Mouse (Mus musculus): Measurements from ENCODE around the gene Pask. TPM values are rescaled to one million over a fixed set of nuclear protein-coding genes. Genes with fewer than 3 reads are reported as not detected.

The Pask gene
- polyA plus RNA-seq (2015; fragmentation: Nextera tagmentation; extraction: Ambion mirVana), result 2.0 and 2.8 TPM in 2 replicates

DNA sequence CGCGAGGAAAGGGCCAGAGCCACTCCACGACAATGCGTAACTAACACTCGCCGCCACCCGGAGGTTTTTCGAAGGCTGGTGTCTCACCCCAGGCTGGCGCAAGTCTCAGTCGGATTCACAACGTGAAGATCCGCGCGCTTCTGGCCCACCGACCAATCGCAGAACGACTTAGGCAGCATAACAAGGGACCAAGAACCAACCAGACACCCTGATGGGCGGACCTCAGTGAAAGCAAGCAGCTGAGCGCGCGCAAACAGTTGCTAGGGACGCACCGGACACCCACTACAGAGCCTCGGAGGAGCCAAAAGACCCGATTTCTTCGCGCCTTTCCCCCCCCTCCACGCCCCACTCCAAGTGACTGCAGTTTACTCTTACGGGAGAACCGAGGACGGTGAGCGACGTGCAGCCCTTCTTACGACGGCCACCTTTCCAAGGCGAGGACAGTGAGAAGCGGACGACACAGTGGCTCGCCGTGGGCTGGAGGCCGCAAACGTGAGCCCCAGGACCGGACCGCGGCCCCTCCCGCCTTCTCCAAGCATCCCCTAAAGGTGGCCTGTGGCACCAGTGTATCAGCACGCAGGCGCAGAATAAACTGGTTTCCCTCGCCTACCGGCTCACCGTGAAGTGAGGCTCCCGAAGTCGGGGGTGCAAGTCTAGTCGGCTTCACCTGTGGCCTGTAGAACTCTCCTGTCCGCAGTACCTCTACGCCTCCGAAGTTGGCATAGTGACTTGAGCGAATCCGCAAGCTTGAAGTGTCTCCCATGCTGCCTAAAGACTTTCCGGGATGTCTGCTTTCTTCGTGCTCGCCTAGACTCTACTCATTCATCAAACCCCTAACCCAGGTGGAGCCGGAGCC lies at the start of gene Pask, which contains the start of gene Ppp1r7:
Pask (minus strand) TSS at position 835 of the 856 bp plus-strand sequence.
Ppp1r7 (plus strand) TSS at position 207 of the 856 bp plus-strand sequence.

DNA sequence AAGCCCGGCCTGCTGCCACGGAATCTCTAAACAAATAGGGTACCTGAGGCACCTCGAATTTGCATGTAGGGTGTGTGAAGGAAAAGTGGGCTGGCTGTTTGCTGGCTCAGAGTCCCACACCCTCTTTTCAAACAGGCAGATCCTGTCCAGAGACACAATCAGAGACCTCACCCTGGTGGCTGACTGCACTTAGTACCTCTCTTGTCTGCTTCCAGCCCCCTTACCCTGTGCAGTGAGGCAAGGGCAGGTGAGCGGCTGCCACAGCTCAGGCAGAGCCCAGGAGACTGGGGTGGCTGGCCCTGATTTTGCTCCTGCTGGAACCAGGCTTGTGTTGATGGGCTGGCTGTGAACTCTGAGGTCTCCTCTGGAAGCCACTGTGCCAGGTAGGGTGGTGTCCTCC lies 30.4 kb upstream of the Pask start, which contains the start of gene Ano7:
Ano7 (plus strand) TSS at position 266 of the 400 bp plus-strand sequence.

GRCm38 (mm10) chr1:93305581-93306337 lies 37.5 kb downstream of the Pask start, which contains the start of gene Mterf4:
Gene Mterf4 (minus strand): TSS chr1:93305915.

Small RNA genes lying within 50 kb of the gene (microRNA-seq; reads per million reads assigned to microRNA genes)
- 0 reads per million in 2 experiments for gene Mir6345
- 0 to 0.21 reads per million in 2 experiments for gene Mir6901
- 0 reads per million in 2 experiments for gene Mir6902

Other genes with a start within 250 kb of the Pask start
- 2.5 and 3.0 TPM in 2 replicates for gene Kif1a, start 241.5 kb downstream of the Pask start, polyA plus RNA-seq (2015; fragmentation: Nextera tagmentation; extraction: Ambion mirVana)
- 0.24 and 0.27 TPM in 2 replicates for gene Agxt, start 208.2 kb downstream of the Pask start, polyA plus RNA-seq (2015; fragmentation: Nextera tagmentation; extraction: Ambion mirVana)
- 0.54 TPM in 1 of 2 replicates, not detected in the other for gene 2310007B03Rik, start 182.5 kb downstream of the Pask start, polyA plus RNA-seq (2015; fragmentation: Nextera tagmentation; extraction: Ambion mirVana)
- gene Crocc2, start 174.8 kb downstream of the Pask start, polyA plus RNA-seq (2015; fragmentation: Nextera tagmentation; extraction: Ambion mirVana), result 0.02 and 0.03 TPM in 2 replicates
- 1.2 and 2.0 TPM in 2 replicates for gene Sned1, start 107.6 kb downstream of the Pask start, polyA plus RNA-seq (2015; fragmentation: Nextera tagmentation; extraction: Ambion mirVana)
- gene Mterf4, start 37.6 kb downstream of the Pask start, polyA plus RNA-seq (2015; fragmentation: Nextera tagmentation; extraction: Ambion mirVana), result 16.2 and 18.2 TPM in 2 replicates
- gene Ppp1r7, start 628 bp downstream of the Pask start, polyA plus RNA-seq (2015; fragmentation: Nextera tagmentation; extraction: Ambion mirVana), result 30.8 and 34.9 TPM in 2 replicates
- 0.06 and 0.34 TPM in 2 replicates for gene Ano7, start 30.4 kb upstream of the Pask start, polyA plus RNA-seq (2015; fragmentation: Nextera tagmentation; extraction: Ambion mirVana)
- 93.8 and 113 TPM in 2 replicates for gene Hdlbp, start 135.3 kb upstream of the Pask start, polyA plus RNA-seq (2015; fragmentation: Nextera tagmentation; extraction: Ambion mirVana)
- 3.3 and 3.4 TPM in 2 replicates for gene Farp2, start 168.6 kb upstream of the Pask start, polyA plus RNA-seq (2015; fragmentation: Nextera tagmentation; extraction: Ambion mirVana)